Mouse (Mus musculus): ENCODE measurements at regions not wholly inside any gene's neighbourhood (a gene's known extent, or its start where the extent isn't known, plus 50 kb on each side); places are given as distances from the start of the nearest gene placed in this dataset.

DNA sequence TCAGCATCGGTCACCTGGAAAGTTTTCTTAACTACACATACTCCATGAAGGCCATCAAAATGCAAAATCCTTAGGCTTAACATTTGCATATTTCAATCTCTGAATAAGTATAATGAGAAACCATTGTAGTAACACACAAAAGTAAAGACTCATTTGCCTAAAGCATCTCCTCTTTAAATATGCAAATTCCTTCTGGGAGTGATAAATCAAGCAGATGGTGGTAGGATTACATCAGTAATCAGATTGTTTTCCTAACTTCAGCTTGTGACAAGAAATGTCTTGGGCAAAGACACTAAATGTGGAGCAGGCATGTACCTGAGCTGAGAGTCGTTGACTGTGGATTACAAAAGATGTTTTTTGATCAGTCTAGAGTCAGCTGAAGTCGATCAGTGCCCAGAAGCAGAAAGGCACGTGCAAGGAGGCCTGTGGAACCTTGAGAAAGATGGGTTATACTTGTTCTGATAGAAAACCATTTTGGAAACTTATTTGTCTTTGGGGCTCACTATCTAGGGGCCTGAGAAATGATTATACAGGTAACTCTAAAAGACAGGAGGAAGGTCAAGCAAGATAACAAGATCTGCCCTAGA is 615.5 kb upstream of the A1bg start:
- no peak overlapping the region for H3K9ac ChIP-seq
- DNase-seq (no peak), ATAC-seq (ENCODE audit: low read depth) (no peak)
- no peaks in the 10 kb centered on the region for H3K36me3 ChIP-seq
- no peaks in the 10 kb centered on the region for H3K27me3 ChIP-seq
- WGBS (ENCODE audit: insufficient replicate concordance), result 50% methylated on average over 4 of the region's 4 CpGs
- H3K27ac ChIP-seq, result no peak overlapping the region
- no peak overlapping the region for H3K4me2 ChIP-seq
- no peak overlapping the region for H3K4me3 ChIP-seq (replicated peaks)
- H3K9me3 ChIP-seq (replicated peaks), result no peaks in the 10 kb centered on the region
- no peaks in the 10 kb centered on the region for H3K4me1 ChIP-seq (replicated peaks)

DNA sequence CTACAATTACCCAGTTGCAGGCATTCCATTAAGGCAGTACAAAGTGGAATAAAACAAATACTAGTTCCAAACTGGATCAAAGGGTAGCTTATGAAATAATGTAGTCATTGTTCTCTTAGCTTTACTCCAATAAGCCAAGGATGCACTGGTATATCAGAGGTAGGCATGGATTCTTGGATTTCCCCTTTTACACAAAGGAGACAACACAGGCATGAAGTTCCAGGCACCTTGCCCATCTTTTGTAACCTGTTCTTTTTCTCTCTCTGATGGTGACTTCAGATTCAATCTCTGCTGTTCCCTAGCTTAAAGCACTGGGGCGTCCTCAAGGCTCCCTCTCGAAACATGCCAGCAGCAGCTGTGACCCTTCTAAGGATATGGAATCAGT is 613.5 kb upstream of the A1bg start:
- 66% methylated on average over 2 of the region's 2 CpGs for WGBS (ENCODE audit: insufficient replicate concordance)
- no peak overlapping the region for H3K4me3 ChIP-seq (replicated peaks)
- H3K27me3 ChIP-seq, result no peaks in the 10 kb centered on the region
- no peak overlapping the region for H3K27ac ChIP-seq
- H3K9me3 ChIP-seq (replicated peaks), result no peaks in the 10 kb centered on the region
- no peak overlapping the region for H3K4me2 ChIP-seq
- no peak for DNase-seq
- no peaks in the 10 kb centered on the region for H3K36me3 ChIP-seq
- H3K4me1 ChIP-seq (replicated peaks), result no peaks in the 10 kb centered on the region
- H3K9ac ChIP-seq, result no peak overlapping the region
- no peak for ATAC-seq (ENCODE audit: low read depth)

DNA sequence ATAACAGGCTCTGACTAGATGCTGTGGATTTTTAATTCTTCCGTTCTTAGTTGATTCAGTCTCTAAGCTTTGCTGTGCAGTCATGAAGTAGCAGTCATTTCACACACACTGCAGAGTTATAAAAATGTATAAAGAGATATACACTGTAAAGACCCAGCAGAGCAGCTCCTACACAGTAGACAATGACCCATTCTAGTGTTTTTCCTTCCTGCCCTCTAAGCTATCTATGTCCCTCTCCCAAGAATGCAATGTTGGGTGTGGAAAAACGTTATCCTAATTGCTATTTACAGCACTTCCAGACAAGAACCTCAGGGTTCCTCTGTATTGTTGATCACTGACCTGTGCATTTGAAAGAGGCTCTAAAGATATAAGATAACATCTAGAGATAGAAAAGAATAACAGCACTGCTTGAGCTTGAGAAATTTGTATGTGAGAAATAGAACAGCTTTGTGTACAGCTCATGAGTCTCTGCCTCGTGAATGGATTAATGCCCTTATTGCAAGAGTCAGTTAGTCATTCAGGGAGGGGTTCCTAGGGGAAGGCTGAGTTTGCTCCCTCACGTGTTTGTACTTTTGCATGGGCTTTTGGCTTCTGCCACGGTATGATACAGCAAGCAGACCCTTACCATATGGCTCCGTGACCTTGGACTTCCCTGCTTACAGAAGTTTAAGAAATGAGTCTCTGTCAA is 613.0 kb upstream of the A1bg start:
- H3K4me3 ChIP-seq (replicated peaks), result no peak overlapping the region
- no peak overlapping the region for H3K9ac ChIP-seq
- no peak for DNase-seq
- no peak for ATAC-seq (ENCODE audit: low read depth)
- no peaks in the 10 kb centered on the region for H3K36me3 ChIP-seq
- H3K27ac ChIP-seq, result no peak overlapping the region
- H3K4me1 ChIP-seq (replicated peaks), result no peaks in the 10 kb centered on the region
- WGBS (ENCODE audit: insufficient replicate concordance), result 36% methylated on average over 6 of the region's 6 CpGs
- no peaks in the 10 kb centered on the region for H3K9me3 ChIP-seq (replicated peaks)
- no peaks in the 10 kb centered on the region for H3K27me3 ChIP-seq
- no peak overlapping the region for H3K4me2 ChIP-seq

DNA sequence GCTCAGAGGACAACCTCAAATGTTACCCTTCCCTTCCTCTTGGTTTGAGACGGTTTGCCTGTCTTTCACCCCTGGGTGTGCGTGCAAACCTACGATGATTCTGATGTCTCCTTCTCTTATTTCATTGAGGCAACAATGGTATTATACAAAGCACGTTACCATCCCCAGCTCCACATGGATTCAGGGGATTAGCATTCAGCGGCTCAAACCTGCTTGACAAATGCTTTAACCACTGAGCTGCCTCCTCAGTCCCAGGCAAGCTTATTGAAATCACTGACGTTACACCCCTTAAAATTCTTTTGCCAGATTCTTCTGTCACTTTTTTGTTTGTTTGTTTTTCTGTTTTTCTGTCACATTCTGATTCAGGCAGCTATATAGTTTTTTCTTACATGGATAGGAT is 612.4 kb upstream of the A1bg start:
- ATAC-seq (ENCODE audit: low read depth) (no peak), DNase-seq (no peak)
- Histone ChIP-seq H3K9me3 (replicated peaks) (no peaks in the 10 kb centered on the region), H3K4me1 (replicated peaks) (no peaks in the 10 kb centered on the region), H3K4me2 (no peak overlapping the region), H3K27me3 (no peaks in the 10 kb centered on the region), H3K36me3 (no peaks in the 10 kb centered on the region), H3K9ac (no peak overlapping the region), H3K4me3 (replicated peaks) (no peak overlapping the region), H3K27ac (no peak overlapping the region)
- 61% methylated on average over 6 of the region's 6 CpGs for WGBS (ENCODE audit: insufficient replicate concordance)

DNA sequence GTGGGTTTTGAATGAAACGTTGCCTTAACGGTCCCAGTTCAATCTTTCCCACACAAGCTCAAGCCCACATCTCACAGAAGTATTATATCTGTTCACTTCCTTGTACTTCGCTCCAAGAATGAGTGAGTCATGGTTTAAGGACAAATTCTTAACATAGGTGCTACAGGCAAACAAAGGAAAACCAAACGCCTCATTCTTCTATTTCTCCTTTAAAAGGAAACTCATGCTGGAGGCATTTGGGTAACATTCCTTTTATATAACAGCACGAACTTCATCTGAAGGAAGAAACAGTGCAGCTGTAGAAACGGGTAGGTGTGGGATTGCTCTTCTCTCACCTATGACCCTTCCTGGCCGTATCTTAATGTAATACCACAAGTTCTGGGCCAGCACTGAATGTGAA is 610.0 kb upstream of the A1bg start:
- H3K36me3 ChIP-seq, result no peaks in the 10 kb centered on the region
- DNase-seq (no peak), ATAC-seq (ENCODE audit: low read depth) (no peak)
- no peak overlapping the region for H3K4me2 ChIP-seq
- H3K27ac ChIP-seq, result no peak overlapping the region
- H3K4me1 ChIP-seq (replicated peaks), result no peaks in the 10 kb centered on the region
- H3K9ac ChIP-seq, result no peak overlapping the region
- H3K4me3 ChIP-seq (replicated peaks), result no peak overlapping the region
- WGBS (ENCODE audit: insufficient replicate concordance), result 58% methylated on average over 7 of the region's 7 CpGs
- H3K27me3 ChIP-seq, result no peaks in the 10 kb centered on the region
- H3K9me3 ChIP-seq (replicated peaks), result no peaks in the 10 kb centered on the region

DNA sequence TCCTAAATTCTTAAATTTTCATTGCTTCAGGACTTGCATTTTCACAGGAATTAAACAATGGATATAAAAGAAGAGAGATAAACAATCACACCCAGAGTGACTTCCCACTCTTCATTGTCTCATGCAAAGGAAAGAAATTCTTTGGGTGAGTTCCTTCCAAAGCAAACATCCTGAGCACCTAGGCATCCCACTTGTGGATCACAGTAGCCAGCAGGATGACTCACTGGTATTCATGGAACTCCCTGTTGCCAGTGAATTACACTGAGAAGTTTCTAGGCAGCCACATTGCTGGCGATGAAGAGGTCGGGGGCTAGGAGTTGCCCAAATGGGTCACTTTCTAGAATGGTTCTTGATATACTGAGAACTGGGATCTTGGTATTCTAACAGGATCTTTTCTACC is 609.2 kb upstream of the A1bg start:
- no peak for DNase-seq
- no peaks in the 10 kb centered on the region for H3K9me3 ChIP-seq (replicated peaks)
- no peak overlapping the region for H3K9ac ChIP-seq
- no peaks in the 10 kb centered on the region for H3K4me1 ChIP-seq (replicated peaks)
- H3K36me3 ChIP-seq, result no peaks in the 10 kb centered on the region
- H3K4me2 ChIP-seq, result no peak overlapping the region
- ATAC-seq (ENCODE audit: low read depth), result no peak
- WGBS (ENCODE audit: insufficient replicate concordance), result 66% methylated on average over 2 of the region's 2 CpGs
- H3K27ac ChIP-seq, result no peak overlapping the region
- H3K4me3 ChIP-seq (replicated peaks), result no peak overlapping the region
- H3K27me3 ChIP-seq, result no peaks in the 10 kb centered on the region

DNA sequence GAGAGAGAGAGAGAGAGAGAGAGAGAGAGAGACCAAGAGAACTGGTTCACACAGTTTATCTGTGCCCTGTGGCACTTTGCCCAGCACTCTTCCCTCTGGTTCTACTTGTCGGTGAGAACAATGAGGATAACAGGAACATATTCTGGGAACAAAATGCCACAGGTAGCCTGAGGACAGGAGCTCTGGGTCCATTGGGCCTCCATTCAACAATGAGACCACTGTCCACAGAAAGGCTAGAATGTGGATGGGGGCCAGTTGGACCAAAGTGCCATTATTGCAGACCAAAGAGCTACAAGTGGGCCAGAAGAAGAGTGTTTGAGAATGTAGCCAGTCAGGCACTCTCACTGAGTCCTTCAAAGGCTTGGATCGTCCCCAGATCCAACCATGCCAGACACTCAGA is 600.2 kb upstream of the A1bg start:
- no peak overlapping the region for H3K4me2 ChIP-seq
- no peak for ATAC-seq (ENCODE audit: low read depth)
- no peak for DNase-seq
- H3K9ac ChIP-seq, result no peak overlapping the region
- H3K9me3 ChIP-seq (replicated peaks), result no peaks in the 10 kb centered on the region
- no peak overlapping the region for H3K27ac ChIP-seq
- H3K4me3 ChIP-seq (replicated peaks), result no peak overlapping the region
- H3K27me3 ChIP-seq, result no peaks in the 10 kb centered on the region
- H3K36me3 ChIP-seq, result no peaks in the 10 kb centered on the region
- H3K4me1 ChIP-seq (replicated peaks), result no peaks in the 10 kb centered on the region
- 70% methylated on average over 2 of the region's 2 CpGs for WGBS (ENCODE audit: insufficient replicate concordance)

DNA sequence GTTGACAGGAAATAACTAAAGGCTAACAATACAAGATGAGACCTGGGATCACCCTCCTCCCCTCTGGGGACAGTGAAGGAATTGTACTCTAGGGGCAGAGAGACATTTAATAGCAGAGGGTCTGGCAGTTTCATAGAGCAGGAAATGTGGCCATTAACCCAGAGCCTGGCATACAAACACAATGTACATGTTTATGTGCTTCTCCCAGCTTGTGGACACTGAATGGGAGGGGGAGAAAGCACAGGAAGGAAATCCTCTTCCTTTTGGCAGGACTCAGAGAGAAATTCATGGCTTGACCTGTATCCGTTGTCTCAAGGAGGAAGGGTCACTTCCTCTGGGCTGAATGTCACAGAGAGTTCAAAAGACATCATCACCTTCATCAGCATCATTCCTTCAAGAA is 594.5 kb upstream of the A1bg start:
- no peaks in the 10 kb centered on the region; the same call in 1 of the 2 replicates for H3K9me3 ChIP-seq (replicated peaks)
- H3K27me3 ChIP-seq, result no peaks in the 10 kb centered on the region
- no peak for ATAC-seq (ENCODE audit: low read depth)
- no peak overlapping the region for H3K4me2 ChIP-seq
- H3K4me3 ChIP-seq (replicated peaks), result no peak overlapping the region
- 53% methylated on average over 1 of the region's 1 CpGs for WGBS (ENCODE audit: insufficient replicate concordance)
- no peak overlapping the region for H3K9ac ChIP-seq
- DNase-seq, result no peak
- no peaks in the 10 kb centered on the region for H3K36me3 ChIP-seq
- H3K4me1 ChIP-seq (replicated peaks), result no peaks in the 10 kb centered on the region
- H3K27ac ChIP-seq, result no peak overlapping the region

DNA sequence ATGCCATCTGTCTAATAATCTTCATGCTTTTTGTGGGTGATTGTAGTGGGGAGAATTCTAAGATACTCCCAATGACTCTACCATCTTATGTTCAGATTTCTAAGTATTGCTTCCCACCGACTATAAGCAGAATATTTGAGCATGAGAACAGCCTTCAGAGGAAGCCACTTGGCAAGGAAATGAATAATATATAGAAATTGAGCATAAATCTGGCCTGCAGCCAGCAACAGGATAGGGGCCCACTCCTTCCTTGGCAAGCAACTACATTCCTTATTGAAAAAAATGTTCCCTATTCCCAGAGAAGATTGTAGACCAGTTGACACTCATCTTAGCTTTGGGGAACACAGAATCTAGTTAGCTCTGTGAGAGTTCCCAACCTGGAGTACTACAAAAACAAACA is 591.5 kb upstream of the A1bg start:
- no peak overlapping the region for H3K4me2 ChIP-seq
- H3K4me3 ChIP-seq (replicated peaks), result no peak overlapping the region
- no peak overlapping the region for H3K27ac ChIP-seq
- no peak for ATAC-seq (ENCODE audit: low read depth)
- H3K9ac ChIP-seq, result no peak overlapping the region
- H3K36me3 ChIP-seq, result no peaks in the 10 kb centered on the region
- H3K27me3 ChIP-seq, result no peaks in the 10 kb centered on the region
- no peaks in the 10 kb centered on the region for H3K4me1 ChIP-seq (replicated peaks)
- 48% methylated on average over 1 of the region's 1 CpGs for WGBS (ENCODE audit: insufficient replicate concordance)
- no peaks in the 10 kb centered on the region; the same call in 1 of the 2 replicates for H3K9me3 ChIP-seq (replicated peaks)
- no peak for DNase-seq

DNA sequence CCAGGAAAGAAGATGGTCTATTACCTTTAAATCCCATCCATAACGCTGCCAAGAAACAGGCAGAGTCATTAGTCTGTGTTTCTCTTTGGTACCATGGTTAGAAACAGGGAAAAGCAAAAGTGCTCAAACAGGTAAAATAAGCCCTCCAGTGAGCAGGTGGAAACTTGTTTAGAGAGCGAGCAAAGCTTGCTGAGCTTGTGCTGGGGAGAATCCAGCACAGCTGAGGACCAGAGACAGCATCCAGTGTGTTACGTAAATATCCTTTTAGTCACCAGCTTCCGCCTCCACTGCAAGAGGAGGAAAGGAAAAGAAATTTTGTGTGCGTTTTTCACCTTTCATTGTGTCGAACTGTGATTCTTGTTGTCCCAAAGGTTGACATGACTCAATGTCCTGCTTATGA is 586.0 kb upstream of the A1bg start:
- WGBS (ENCODE audit: insufficient replicate concordance), result 60% methylated on average over 6 of the region's 6 CpGs
- no peak for ATAC-seq (ENCODE audit: low read depth)
- H3K4me2 ChIP-seq, result no peak overlapping the region
- no peaks in the 10 kb centered on the region for H3K27me3 ChIP-seq
- no peak overlapping the region for H3K9ac ChIP-seq
- no peaks in the 10 kb centered on the region for H3K36me3 ChIP-seq
- H3K9me3 ChIP-seq (replicated peaks), result no peaks in the 10 kb centered on the region
- no peaks in the 10 kb centered on the region for H3K4me1 ChIP-seq (replicated peaks)
- DNase-seq, result no peak
- H3K4me3 ChIP-seq (replicated peaks), result no peak overlapping the region
- no peak overlapping the region for H3K27ac ChIP-seq

DNA sequence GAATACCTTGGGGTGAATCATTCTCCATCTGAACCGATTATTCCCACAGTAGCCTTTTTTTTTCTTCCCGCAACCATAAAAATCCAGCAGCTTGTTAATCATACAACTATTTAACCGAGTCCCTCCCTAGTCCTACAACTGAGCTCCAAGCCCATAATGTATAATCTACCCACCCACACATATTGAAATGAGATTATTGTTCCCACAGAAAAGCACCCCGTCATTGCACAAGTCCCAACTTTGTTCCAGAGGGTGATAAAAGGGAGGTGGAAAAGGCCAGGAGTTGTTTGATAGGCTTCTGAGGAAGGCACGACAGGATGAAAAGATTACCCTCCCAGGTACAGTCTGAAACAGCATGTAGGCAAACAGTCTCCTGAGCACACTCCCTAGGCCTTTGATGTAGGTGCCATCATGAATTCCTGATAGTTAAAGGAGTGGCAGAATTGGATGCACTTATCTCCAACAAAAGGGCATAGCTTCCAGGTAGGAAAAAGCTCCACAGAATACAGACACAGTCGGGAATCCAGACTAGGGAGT is 583.6 kb upstream of the A1bg start:
- H3K36me3 ChIP-seq, result no peaks in the 10 kb centered on the region
- no peak for DNase-seq
- WGBS (ENCODE audit: insufficient replicate concordance), result 68% methylated on average over 6 of the region's 6 CpGs

DNA sequence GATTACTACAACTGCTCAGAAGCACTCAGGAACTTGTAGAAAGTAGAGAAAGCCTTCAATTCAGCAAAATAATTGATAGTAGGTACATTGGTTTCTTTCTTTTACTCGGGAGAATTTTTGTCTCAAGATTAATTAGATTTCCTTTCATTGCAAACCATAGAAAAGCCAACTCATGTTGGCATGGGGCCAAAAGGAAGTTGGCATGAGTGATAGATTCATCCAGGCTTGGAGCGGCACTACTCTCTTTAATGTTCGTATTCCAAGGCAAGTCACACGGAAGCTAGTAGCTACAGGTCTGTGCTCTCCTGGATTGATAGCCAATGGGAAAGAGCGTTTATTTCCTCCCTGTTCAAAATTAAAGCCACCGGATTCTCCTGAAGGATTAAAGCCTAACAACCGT is 580.6 kb upstream of the A1bg start:
- no peaks in the 10 kb centered on the region for H3K27me3 ChIP-seq
- H3K27ac ChIP-seq, result no peak overlapping the region
- H3K36me3 ChIP-seq, result no peaks in the 10 kb centered on the region
- DNase-seq, result no peak
- H3K9me3 ChIP-seq (replicated peaks), result no peaks in the 10 kb centered on the region
- H3K4me2 ChIP-seq, result no peak overlapping the region
- H3K9ac ChIP-seq, result no peak overlapping the region
- no peak for ATAC-seq (ENCODE audit: low read depth)
- H3K4me1 ChIP-seq (replicated peaks), result no peaks in the 10 kb centered on the region
- no peak overlapping the region for H3K4me3 ChIP-seq (replicated peaks)
- WGBS (ENCODE audit: insufficient replicate concordance), result 66% methylated on average over 7 of the region's 7 CpGs

More for the DNA sequence above, 583.6 kb upstream of the A1bg start:
- no peak for ATAC-seq (ENCODE audit: low read depth)
- Histone ChIP-seq H3K27me3 (no peaks in the 10 kb centered on the region), H3K4me3 (replicated peaks) (no peak overlapping the region), H3K4me1 (replicated peaks) (no peaks in the 10 kb centered on the region), H3K9ac (no peak overlapping the region), H3K4me2 (no peak overlapping the region), H3K9me3 (replicated peaks) (no peaks in the 10 kb centered on the region), H3K27ac (no peak overlapping the region)
